Mouse (Mus musculus) stomach, embryonic 16.5 days (tissue): ENCODE results near the gene Pbx1. TPM values are rescaled to one million over a fixed set of nuclear protein-coding genes. Genes with fewer than 3 reads are reported as not detected.

Source experiments
- ATAC-seq: fragments of 200-750 bp; cut with Nextera tagmentation; 2 replicates; pipeline ENCODE4 v1.8.0; 2017; ENCODE audit warnings: moderate number of reproducible peaks, moderate TSS enrichment; ENCODE audit not compliant: insufficient read depth, low FRiP score
- H3K27ac ChIP-seq: fragments of 300-500 bp; sonication (generic); 2 replicates; pipeline ENCODE4 v1.5.1; 2014; ENCODE audit warnings: low read length
- H3K27me3 ChIP-seq: fragments of 300-500 bp; sonication (generic); 2 replicates; pipeline ENCODE4 v1.6.1; 2014; ENCODE audit warnings: low read length, control low read depth, mixed read lengths; ENCODE audit not compliant: control insufficient read depth, insufficient read depth
- H3K36me3 ChIP-seq: fragments of 300-500 bp; sonication (generic); 2 replicates; pipeline ENCODE4 v1.6.1; 2014; ENCODE audit warnings: low read length; ENCODE audit not compliant: control insufficient read depth, insufficient read depth
- H3K4me1 ChIP-seq: fragments of 300-500 bp; sonication (generic); 2 replicates; pipeline ENCODE4 v1.6.1; 2014; ENCODE audit warnings: low read length, control low read depth, mixed read lengths; ENCODE audit not compliant: control insufficient read depth, insufficient read depth
- H3K4me2 ChIP-seq: fragments of 300-500 bp; sonication (generic); 2 replicates; pipeline ENCODE4 v1.6.1; 2014; ENCODE audit warnings: low read depth, low read length, mixed read lengths
- H3K4me3 ChIP-seq: fragments of 300-500 bp; sonication (generic); replicated peaks from 2 replicates; pipeline ENCODE4 v1.5.1; 2014; ENCODE audit warnings: mild to moderate bottlenecking, low read length
- H3K9ac ChIP-seq: fragments of 300-500 bp; sonication (generic); 2 replicates; pipeline ENCODE4 v1.6.1; 2014; ENCODE audit warnings: low read length
- H3K9me3 ChIP-seq: fragments of 300-500 bp; sonication (generic); replicated peaks from 2 replicates; pipeline ENCODE4 v1.6.1; 2016; ENCODE audit warnings: low read length, control low read depth; ENCODE audit not compliant: control insufficient read depth
- WGBS: fragments of 180-500 bp; shearing (Covaris S2); extraction: QIAGEN DNeasy Blood & Tissue Kit; methylation state at CpG from one replicate; pipeline ENCODE4 v1.1.7; 2014; 5-methylcytosine and 5-hydroxymethylcytosine counted together
- polyA plus RNA-seq: library from polyadenylated mRNA; unstranded; fragments of >200 nt; fragmentation: Nextera tagmentation; extraction: Ambion mirVana; gene quantifications from 2 replicates; pipeline ENCODE4 v1.2.1, GENCODE M21; 2015

Pbx1 gene
- polyA plus RNA-seq, 1 experiment from 2014 or later = 35.6 TPM

DNA sequence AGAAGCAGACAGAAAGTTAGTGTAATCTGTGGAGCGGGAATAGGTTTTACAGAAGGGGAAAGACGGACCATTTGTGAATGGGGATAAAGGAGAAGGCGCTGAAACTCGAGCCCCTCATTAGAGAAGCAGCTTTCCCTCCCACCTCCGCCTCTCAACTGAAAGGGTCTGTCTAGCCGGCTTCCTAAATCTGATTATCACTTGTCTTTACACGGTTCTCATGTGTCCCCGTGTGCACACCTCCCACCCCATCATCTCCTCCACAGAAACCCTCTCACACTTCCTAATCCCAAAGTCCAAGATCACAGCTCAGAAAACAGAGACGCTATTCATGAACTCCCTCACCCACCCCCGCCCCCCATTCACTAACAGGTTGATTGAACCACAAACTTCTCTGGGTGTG lies 21.5 kb downstream of the Pbx1 start:
- no peaks in the 10 kb centered on the region for H3K36me3 ChIP-seq
- no peak overlapping the region for H3K4me3 ChIP-seq
- 15% methylated on average over 10 of the region's 10 CpGs for WGBS
- peaks cover 32% of the 10 kb centered on the region for H3K4me1 ChIP-seq
- no peak for ATAC-seq
- H3K4me2 ChIP-seq = no peak overlapping the region
- H3K9ac ChIP-seq = no peak overlapping the region
- H3K27ac ChIP-seq = no peak overlapping the region
- H3K9me3 ChIP-seq = no peaks in the 10 kb centered on the region
- H3K27me3 ChIP-seq = no peaks in the 10 kb centered on the region

DNA sequence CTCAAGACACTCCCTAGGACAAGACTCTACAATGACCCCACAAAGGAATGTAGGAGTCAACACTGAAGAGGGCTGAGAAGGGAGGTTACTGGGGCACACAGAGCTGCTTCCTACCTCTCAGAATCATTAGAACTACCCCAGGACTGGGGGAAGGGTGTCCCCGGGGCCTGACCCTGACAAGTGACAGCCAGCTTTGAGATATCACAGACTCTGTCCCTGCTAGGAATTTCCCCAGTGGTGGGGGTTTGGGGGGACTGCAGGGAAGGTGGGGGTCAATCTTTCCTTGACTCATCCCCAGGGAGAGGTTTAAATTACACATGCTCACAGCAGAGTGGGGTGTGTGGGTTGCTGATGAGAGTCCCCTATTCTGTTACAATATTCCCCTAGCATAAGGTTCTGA lies 22.0 kb downstream of the Pbx1 start:
- Histone ChIP-seq H3K9me3 (no peaks in the 10 kb centered on the region), H3K4me3 (no peak overlapping the region), H3K9ac (no peak overlapping the region), H3K4me2 (no peak overlapping the region), H3K27me3 (no peaks in the 10 kb centered on the region), H3K36me3 (no peaks in the 10 kb centered on the region), H3K4me1 (peaks cover 38% of the 10 kb centered on the region), H3K27ac (no peak overlapping the region; the same call in 1 of the 2 replicates)
- no peak for ATAC-seq
- 24% methylated on average over 1 of the region's 1 CpGs for WGBS

GRCm38 (mm10) chr1:168408757-168409156 lies 23.3 kb downstream of the Pbx1 start:
- no peak overlapping the region for H3K27ac ChIP-seq
- WGBS = 72% methylated on average over 10 of the region's 10 CpGs
- H3K36me3 ChIP-seq = no peaks in the 10 kb centered on the region
- no peak overlapping the region for H3K4me3 ChIP-seq
- H3K4me2 ChIP-seq = no peak overlapping the region
- ATAC-seq = no peak
- peaks cover 41% of the 10 kb centered on the region for H3K4me1 ChIP-seq
- H3K9ac ChIP-seq = no peak overlapping the region
- no peaks in the 10 kb centered on the region for H3K9me3 ChIP-seq
- no peaks in the 10 kb centered on the region for H3K27me3 ChIP-seq

DNA sequence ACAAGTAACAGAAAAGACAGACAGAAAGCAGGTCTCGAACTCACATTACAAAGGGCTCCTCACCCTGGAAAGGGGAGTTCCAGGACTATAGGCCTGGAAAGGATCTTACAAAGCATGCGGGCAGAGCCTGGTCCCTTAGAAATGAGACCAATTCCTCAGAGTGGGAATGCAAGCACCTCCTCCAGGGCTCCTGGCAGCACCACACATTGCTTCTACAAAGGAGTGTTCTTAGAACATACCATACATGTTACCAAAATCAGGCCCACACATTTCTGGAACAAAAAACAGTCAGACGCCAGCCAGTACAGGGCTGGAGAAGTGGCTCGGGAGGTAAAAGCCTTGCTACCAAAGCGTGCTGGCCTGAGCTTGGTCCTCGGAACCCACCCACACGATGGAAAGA lies 24.1 kb downstream of the Pbx1 start:
- H3K9me3 ChIP-seq = no peaks in the 10 kb centered on the region
- peaks cover 45% of the 10 kb centered on the region for H3K4me1 ChIP-seq
- WGBS = 71% methylated on average over 7 of the region's 7 CpGs
- ATAC-seq = no peak
- H3K27me3 ChIP-seq = no peaks in the 10 kb centered on the region
- no peak overlapping the region for H3K4me3 ChIP-seq
- no peaks in the 10 kb centered on the region for H3K36me3 ChIP-seq
- H3K4me2 ChIP-seq = no peak overlapping the region
- no peak overlapping the region for H3K9ac ChIP-seq
- no peak overlapping the region; the same call in 1 of the 2 replicates for H3K27ac ChIP-seq

DNA sequence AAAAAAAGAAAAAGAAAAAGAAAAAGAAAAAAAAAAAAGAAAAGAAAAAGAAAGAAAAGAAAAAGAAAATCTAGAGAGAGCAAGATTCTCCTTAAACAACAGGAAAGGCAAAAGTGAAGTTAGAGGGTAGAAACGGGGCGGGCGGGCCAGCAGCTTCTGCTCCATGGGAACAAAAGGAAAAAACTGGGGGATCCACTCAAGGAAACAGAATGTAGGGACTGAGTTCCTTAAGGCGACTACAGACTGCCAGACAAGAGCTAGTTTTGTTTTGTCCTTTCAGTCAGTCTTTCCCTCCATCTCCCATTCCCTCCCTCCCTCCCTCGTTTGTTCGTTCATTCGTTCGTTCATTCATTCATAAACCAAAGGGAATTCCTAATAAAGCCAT lies 25.8 kb downstream of the Pbx1 start:
- Histone ChIP-seq H3K9ac (no peak overlapping the region), H3K9me3 (no peaks in the 10 kb centered on the region), H3K4me3 (no peak overlapping the region), H3K27me3 (no peaks in the 10 kb centered on the region), H3K4me2 (0 out of 2 replicates have a peak overlapping the region, but pooled peaks have one; percentile 32), H3K27ac (peak overlapping the region; percentile 81), H3K36me3 (no peaks in the 10 kb centered on the region), H3K4me1 (peaks cover 42% of the 10 kb centered on the region)
- 32% methylated on average over 8 of the region's 8 CpGs for WGBS
- ATAC-seq = no peak

DNA sequence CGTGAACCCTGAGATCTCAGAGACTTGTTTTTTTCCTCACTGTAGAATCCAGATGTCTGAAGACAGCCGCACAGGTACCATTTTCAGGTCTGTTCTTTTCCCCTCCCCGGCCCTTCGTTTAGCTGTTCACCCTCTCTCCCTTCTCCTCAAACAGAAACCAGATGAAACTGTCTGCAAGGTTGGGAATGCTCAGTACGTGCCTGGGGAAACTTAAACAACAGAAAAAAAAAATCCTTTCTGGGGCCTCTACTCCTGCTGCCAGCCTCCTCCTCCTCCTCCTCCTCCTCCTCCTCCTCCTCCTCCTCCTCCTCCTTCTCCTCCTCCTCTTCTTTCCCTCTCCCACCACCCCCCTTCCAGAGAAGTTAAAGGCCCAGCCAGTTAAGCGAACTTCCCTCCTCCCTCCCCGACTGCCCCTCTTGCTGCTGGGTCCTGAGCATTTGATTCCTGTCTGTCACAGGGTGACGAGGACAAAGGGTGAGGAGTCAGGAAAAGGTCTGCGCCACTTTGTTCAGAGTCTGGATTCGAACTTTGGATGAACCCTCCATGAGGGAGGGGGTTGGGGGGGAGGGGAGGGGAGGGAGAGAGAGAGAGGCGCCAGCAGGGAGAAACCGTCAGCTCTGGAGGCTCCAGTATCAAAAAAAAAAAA lies 26.3 kb downstream of the Pbx1 start:
- Histone ChIP-seq H3K4me1 (peaks cover 37% of the 10 kb centered on the region), H3K4me3 (no peak overlapping the region), H3K9ac (0 out of 2 replicates have a peak overlapping the region, but pooled peaks have one; percentile 24), H3K4me2 (peak overlapping the region; percentile 32), H3K9me3 (no peaks in the 10 kb centered on the region), H3K36me3 (no peaks in the 10 kb centered on the region), H3K27me3 (no peaks in the 10 kb centered on the region), H3K27ac (peak overlapping the region; percentile 81)
- 21% methylated on average over 10 of the region's 12 CpGs for WGBS
- peak; percentile 59; the same call in 1 of the 2 replicates for ATAC-seq

- no peak overlapping the region for H3K27ac ChIP-seq
- peaks cover 21% of the 10 kb centered on the region for H3K4me1 ChIP-seq
- WGBS = 42% methylated on average over 2 of the region's 2 CpGs
These were observed 28.5 kb downstream of the Pbx1 start for GRCm38 (mm10) chr1:168403529-168403928.

GRCm38 (mm10) chr1:168402683-168403082 lies 29.4 kb downstream of the Pbx1 start:
- Histone ChIP-seq H3K4me3 (no peak overlapping the region), H3K4me2 (no peak overlapping the region), H3K9me3 (no peaks in the 10 kb centered on the region), H3K27ac (no peak overlapping the region), H3K36me3 (no peaks in the 10 kb centered on the region), H3K9ac (no peak overlapping the region), H3K4me1 (peaks cover 21% of the 10 kb centered on the region), H3K27me3 (no peaks in the 10 kb centered on the region)
- ATAC-seq = no peak
- WGBS = 35% methylated on average over 7 of the region's 7 CpGs

More at GRCm38 (mm10) chr1:168403529-168403928, 28.5 kb downstream of the Pbx1 start:
- H3K4me2 ChIP-seq = no peak overlapping the region
- no peaks in the 10 kb centered on the region for H3K9me3 ChIP-seq
- no peak for ATAC-seq
- no peak overlapping the region for H3K9ac ChIP-seq
- no peak overlapping the region for H3K4me3 ChIP-seq
- no peaks in the 10 kb centered on the region for H3K36me3 ChIP-seq
- H3K27me3 ChIP-seq = no peaks in the 10 kb centered on the region

DNA sequence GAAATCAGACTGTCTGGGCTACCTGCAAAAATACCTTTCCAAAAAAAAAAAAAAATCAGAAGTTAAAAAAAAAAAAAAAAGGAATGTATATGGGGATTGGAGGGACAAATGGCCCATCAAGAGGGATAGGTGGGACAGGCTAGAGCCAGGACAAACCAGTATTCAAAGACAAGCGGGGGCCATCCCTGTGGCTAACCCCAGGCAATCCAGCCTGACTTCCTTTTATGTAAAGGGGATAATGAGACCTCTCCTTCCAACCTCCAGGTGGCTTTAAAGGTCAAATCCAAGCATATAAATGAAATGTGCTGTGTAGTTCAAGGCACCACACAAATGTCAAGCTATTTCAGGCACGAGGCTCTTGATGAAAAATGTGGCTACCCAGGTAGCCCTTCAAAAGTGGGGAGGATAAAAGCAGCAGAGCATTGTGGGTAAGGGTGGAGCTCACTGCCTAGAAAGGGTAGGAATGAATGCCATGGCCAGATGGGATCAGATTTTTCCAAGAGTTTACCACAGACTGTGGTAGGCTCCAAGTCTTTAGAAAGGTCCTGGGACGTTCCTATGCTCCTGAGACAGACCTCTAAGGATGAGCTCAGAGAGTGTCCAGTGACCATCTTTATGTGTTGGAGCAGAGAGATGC lies 36.4 kb downstream of the Pbx1 start:
- Histone ChIP-seq H3K4me3 (no peak overlapping the region), H3K36me3 (no peaks in the 10 kb centered on the region; the same call in 1 of the 2 replicates), H3K9me3 (no peaks in the 10 kb centered on the region), H3K27ac (no peak overlapping the region), H3K4me2 (no peak overlapping the region), H3K4me1 (peaks cover 46% of the 10 kb centered on the region), H3K9ac (no peak overlapping the region), H3K27me3 (no peaks in the 10 kb centered on the region)
- 66% methylated on average over 3 of the region's 3 CpGs for WGBS
- no peak for ATAC-seq
